Mouse (Mus musculus): ENCODE results near the gene Megf9. TPM values are rescaled to one million over a fixed set of nuclear protein-coding genes. Genes with fewer than 3 reads are reported as not detected.
A peak's percentile ranks its signal among the peaks of the same experiment; 100 is the strongest.

The Megf9 gene
- polyA plus RNA-seq, 1 experiment from 2014 or later: 32.0 TPM

GRCm38 (mm10) chr4:70471398-70471797 is 63.4 kb downstream of the Megf9 start:
- no peak for ATAC-seq
- WGBS: 67% methylated on average over 2 of the region's 2 CpGs
- H3K27ac ChIP-seq (ENCODE audit: low read length): no peak overlapping the region

GRCm38 (mm10) chr4:70465921-70466689 is 68.7 kb downstream of the Megf9 start:
- 89% methylated on average over 1 of the region's 1 CpGs for WGBS

More at GRCm38 (mm10) chr4:70471398-70471797, 63.4 kb downstream of the Megf9 start:
- Histone ChIP-seq H3K4me2 (ENCODE audit: low read length) (no peak overlapping the region), H3K27me3 (replicated peaks; ENCODE audit: control insufficient read depth, insufficient read depth, low read length) (no peaks in the 10 kb centered on the region), H3K4me3 (replicated peaks; ENCODE audit: low read length) (no peak overlapping the region), H3K9ac (replicated peaks; ENCODE audit: low read depth, low read length) (no peak overlapping the region), H3K9me3 (ENCODE audit: control insufficient read depth, low read length) (no peaks in the 10 kb centered on the region), H3K36me3 (ENCODE audit: control insufficient read depth, insufficient read depth) (no peaks in the 10 kb centered on the region), H3K4me1 (replicated peaks; ENCODE audit: control insufficient read depth, insufficient read depth, low read length) (no peaks in the 10 kb centered on the region)

GRCm38 (mm10) chr4:70463302-70463701 is 71.5 kb downstream of the Megf9 start:
- H3K27me3 ChIP-seq (replicated peaks; ENCODE audit: control insufficient read depth, insufficient read depth, low read length): no peaks in the 10 kb centered on the region
- no peaks in the 10 kb centered on the region for H3K9me3 ChIP-seq (ENCODE audit: control insufficient read depth, low read length)
- H3K27ac ChIP-seq (ENCODE audit: low read length): no peak overlapping the region
- H3K9ac ChIP-seq (replicated peaks; ENCODE audit: low read depth, low read length): no peak overlapping the region
- WGBS: 75% methylated on average over 2 of the region's 2 CpGs
- ATAC-seq: no peak
- no peak overlapping the region for H3K4me2 ChIP-seq (ENCODE audit: low read length)
- H3K4me1 ChIP-seq (replicated peaks; ENCODE audit: control insufficient read depth, insufficient read depth, low read length): no peaks in the 10 kb centered on the region
- no peak overlapping the region for H3K4me3 ChIP-seq (replicated peaks; ENCODE audit: low read length)
- no peaks in the 10 kb centered on the region for H3K36me3 ChIP-seq (ENCODE audit: control insufficient read depth, insufficient read depth)

More at GRCm38 (mm10) chr4:70465921-70466689, 68.7 kb downstream of the Megf9 start:
- Histone ChIP-seq H3K4me3 (replicated peaks; ENCODE audit: low read length) (no peak overlapping the region), H3K9me3 (ENCODE audit: control insufficient read depth, low read length) (no peaks in the 10 kb centered on the region), H3K4me1 (replicated peaks; ENCODE audit: control insufficient read depth, insufficient read depth, low read length) (no peaks in the 10 kb centered on the region), H3K4me2 (ENCODE audit: low read length) (no peak overlapping the region), H3K27ac (ENCODE audit: low read length) (no peak overlapping the region), H3K36me3 (ENCODE audit: control insufficient read depth, insufficient read depth) (no peaks in the 10 kb centered on the region), H3K27me3 (replicated peaks; ENCODE audit: control insufficient read depth, insufficient read depth, low read length) (no peaks in the 10 kb centered on the region), H3K9ac (replicated peaks; ENCODE audit: low read depth, low read length) (no peak overlapping the region)
- ATAC-seq: no peak

GRCm38 (mm10) chr4:70461416-70461815 is 73.4 kb downstream of the Megf9 start:
- no peaks in the 10 kb centered on the region for H3K9me3 ChIP-seq (ENCODE audit: control insufficient read depth, low read length)
- no peaks in the 10 kb centered on the region for H3K36me3 ChIP-seq (ENCODE audit: control insufficient read depth, insufficient read depth)
- H3K4me2 ChIP-seq (ENCODE audit: low read length): no peak overlapping the region
- ATAC-seq: no peak
- H3K9ac ChIP-seq (replicated peaks; ENCODE audit: low read depth, low read length): no peak overlapping the region
- no peak overlapping the region for H3K27ac ChIP-seq (ENCODE audit: low read length)
- no peaks in the 10 kb centered on the region for H3K4me1 ChIP-seq (replicated peaks; ENCODE audit: control insufficient read depth, insufficient read depth, low read length)
- no peaks in the 10 kb centered on the region for H3K27me3 ChIP-seq (replicated peaks; ENCODE audit: control insufficient read depth, insufficient read depth, low read length)
- no peak overlapping the region for H3K4me3 ChIP-seq (replicated peaks; ENCODE audit: low read length)

GRCm38 (mm10) chr4:70452161-70452560 is 82.6 kb downstream of the Megf9 start:
- H3K4me3 ChIP-seq (replicated peaks; ENCODE audit: low read length): no peak overlapping the region
- H3K36me3 ChIP-seq (ENCODE audit: control insufficient read depth, insufficient read depth): peaks cover 10% of the 10 kb centered on the region
- H3K27me3 ChIP-seq (replicated peaks; ENCODE audit: control insufficient read depth, insufficient read depth, low read length): no peaks in the 10 kb centered on the region
- H3K4me1 ChIP-seq (replicated peaks; ENCODE audit: control insufficient read depth, insufficient read depth, low read length): no peaks in the 10 kb centered on the region
- no peak overlapping the region for H3K9ac ChIP-seq (replicated peaks; ENCODE audit: low read depth, low read length)
- 89% methylated on average over 3 of the region's 3 CpGs for WGBS
- ATAC-seq: 0 out of 2 replicates have a peak, but pooled peaks have one; percentile 28
- no peak overlapping the region for H3K4me2 ChIP-seq (ENCODE audit: low read length)
- H3K27ac ChIP-seq (ENCODE audit: low read length): no peak overlapping the region
- H3K9me3 ChIP-seq (ENCODE audit: control insufficient read depth, low read length): no peaks in the 10 kb centered on the region

GRCm38 (mm10) chr4:70451750-70452149 is 83.0 kb downstream of the Megf9 start:
- H3K27me3 ChIP-seq (replicated peaks; ENCODE audit: control insufficient read depth, insufficient read depth, low read length): no peaks in the 10 kb centered on the region
- no peak overlapping the region for H3K9ac ChIP-seq (replicated peaks; ENCODE audit: low read depth, low read length)
- peaks cover 10% of the 10 kb centered on the region for H3K36me3 ChIP-seq (ENCODE audit: control insufficient read depth, insufficient read depth)
- no peak for ATAC-seq
- 0% methylated on average over 2 of the region's 2 CpGs for WGBS
- H3K4me2 ChIP-seq (ENCODE audit: low read length): no peak overlapping the region
- H3K9me3 ChIP-seq (ENCODE audit: control insufficient read depth, low read length): no peaks in the 10 kb centered on the region
- H3K4me1 ChIP-seq (replicated peaks; ENCODE audit: control insufficient read depth, insufficient read depth, low read length): no peaks in the 10 kb centered on the region
- H3K4me3 ChIP-seq (replicated peaks; ENCODE audit: low read length): no peak overlapping the region
- H3K27ac ChIP-seq (ENCODE audit: low read length): no peak overlapping the region

GRCm38 (mm10) chr4:70449668-70450067 is 85.1 kb downstream of the Megf9 start:
- peaks cover 3% of the 10 kb centered on the region; the same call in 1 of the 2 replicates for H3K36me3 ChIP-seq (ENCODE audit: control insufficient read depth, insufficient read depth)
- no peak overlapping the region for H3K27ac ChIP-seq (ENCODE audit: low read length)
- no peak overlapping the region for H3K9ac ChIP-seq (replicated peaks; ENCODE audit: low read depth, low read length)
- H3K9me3 ChIP-seq (ENCODE audit: control insufficient read depth, low read length): no peaks in the 10 kb centered on the region
- 94% methylated on average over 1 of the region's 1 CpGs for WGBS
- no peak overlapping the region for H3K4me2 ChIP-seq (ENCODE audit: low read length)
- no peaks in the 10 kb centered on the region for H3K27me3 ChIP-seq (replicated peaks; ENCODE audit: control insufficient read depth, insufficient read depth, low read length)
- no peak overlapping the region for H3K4me3 ChIP-seq (replicated peaks; ENCODE audit: low read length)
- no peak for ATAC-seq
- H3K4me1 ChIP-seq (replicated peaks; ENCODE audit: control insufficient read depth, insufficient read depth, low read length): no peaks in the 10 kb centered on the region

- H3K4me1 ChIP-seq (replicated peaks; ENCODE audit: control insufficient read depth, insufficient read depth, low read length): no peaks in the 10 kb centered on the region
- H3K36me3 ChIP-seq (ENCODE audit: control insufficient read depth, insufficient read depth): peaks cover 3% of the 10 kb centered on the region; the same call in 1 of the 2 replicates
- 71% methylated on average over 3 of the region's 3 CpGs for WGBS
- H3K27ac ChIP-seq (ENCODE audit: low read length): no peak overlapping the region
- no peaks in the 10 kb centered on the region for H3K27me3 ChIP-seq (replicated peaks; ENCODE audit: control insufficient read depth, insufficient read depth, low read length)
- H3K4me3 ChIP-seq (replicated peaks; ENCODE audit: low read length): no peak overlapping the region
- H3K9ac ChIP-seq (replicated peaks; ENCODE audit: low read depth, low read length): no peak overlapping the region
- no peak for ATAC-seq
- H3K4me2 ChIP-seq (ENCODE audit: low read length): no peak overlapping the region
- H3K9me3 ChIP-seq (ENCODE audit: control insufficient read depth, low read length): no peaks in the 10 kb centered on the region
Observed at GRCm38 (mm10) chr4:70446774-70447173, 88.0 kb downstream of the Megf9 start.

- Histone ChIP-seq H3K36me3 (ENCODE audit: control insufficient read depth, insufficient read depth) (no peaks in the 10 kb centered on the region), H3K4me3 (replicated peaks; ENCODE audit: low read length) (no peak overlapping the region), H3K27ac (ENCODE audit: low read length) (no peak overlapping the region), H3K27me3 (replicated peaks; ENCODE audit: control insufficient read depth, insufficient read depth, low read length) (no peaks in the 10 kb centered on the region), H3K4me1 (replicated peaks; ENCODE audit: control insufficient read depth, insufficient read depth, low read length) (no peaks in the 10 kb centered on the region), H3K9ac (replicated peaks; ENCODE audit: low read depth, low read length) (no peak overlapping the region), H3K9me3 (ENCODE audit: control insufficient read depth, low read length) (no peaks in the 10 kb centered on the region), H3K4me2 (ENCODE audit: low read length) (no peak overlapping the region)
- ATAC-seq: no peak
- WGBS: 55% methylated on average over 2 of the region's 2 CpGs
Observed at GRCm38 (mm10) chr4:70420202-70420601, 114.6 kb downstream of the Megf9 start.
